Mouse (Mus musculus): ENCODE measurements around the gene Sync.

Sync gene

DNA sequence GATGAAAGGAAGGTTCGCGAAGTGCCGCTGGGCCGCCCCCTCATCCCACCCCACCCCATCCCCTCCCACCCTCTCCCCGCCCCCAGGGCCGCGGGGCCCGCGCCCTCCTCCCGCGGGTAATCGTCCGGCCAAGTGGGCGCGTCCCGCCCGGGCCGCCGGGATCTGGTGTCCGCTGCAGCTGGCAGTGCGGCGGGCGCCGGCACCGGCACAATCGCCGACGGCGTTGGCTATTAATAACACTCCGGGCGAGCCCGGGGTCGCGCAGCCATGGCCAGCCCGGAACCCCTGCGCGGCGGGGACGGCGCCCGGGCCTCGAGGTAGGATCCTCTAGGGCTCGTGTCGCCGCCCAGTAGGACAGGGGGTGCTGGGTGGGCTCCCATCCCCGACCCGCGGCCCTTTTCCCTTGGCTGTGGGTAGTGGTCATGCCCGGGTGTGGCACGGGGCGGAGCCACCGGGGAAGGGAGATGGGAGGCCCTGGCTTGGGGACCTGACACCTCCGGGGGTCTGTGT, at the start of gene Sync:
Gene Sync, plus strand, starts transcription at position 146 of the 510 bp plus-strand sequence.
- DNase-seq (ENCODE audit: low spot score): no peak

DNA sequence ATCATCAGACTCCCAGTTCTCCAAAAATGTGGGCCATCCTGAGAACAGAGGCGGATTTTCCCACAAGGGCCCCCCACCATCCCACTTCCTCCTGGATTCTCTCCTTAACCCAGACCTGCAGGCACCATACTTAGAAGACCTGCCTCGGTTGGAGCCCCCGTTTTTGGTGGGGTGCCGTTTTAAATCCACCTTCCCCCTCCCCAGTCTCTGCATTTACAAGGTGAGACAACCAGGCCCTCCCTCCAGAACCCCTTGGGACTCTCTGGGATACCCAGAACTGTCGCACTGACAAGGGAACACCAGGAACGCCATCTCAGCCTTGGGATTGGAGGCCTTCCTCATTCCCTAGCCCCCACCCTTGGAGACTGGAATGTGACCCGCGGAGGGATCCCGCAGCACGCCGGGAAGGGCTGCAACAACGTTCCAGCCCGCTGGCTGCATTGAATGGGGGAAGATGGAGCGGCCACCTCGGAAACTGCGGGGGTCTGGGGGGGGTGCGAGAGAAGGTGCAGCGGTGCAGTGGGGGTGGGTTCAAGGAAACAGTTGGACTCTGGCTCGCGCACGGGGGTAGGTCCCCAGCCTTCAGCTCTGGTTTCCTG, 49.5 kb upstream of the Sync start:
- no peak for DNase-seq (ENCODE audit: low spot score)

DNA sequence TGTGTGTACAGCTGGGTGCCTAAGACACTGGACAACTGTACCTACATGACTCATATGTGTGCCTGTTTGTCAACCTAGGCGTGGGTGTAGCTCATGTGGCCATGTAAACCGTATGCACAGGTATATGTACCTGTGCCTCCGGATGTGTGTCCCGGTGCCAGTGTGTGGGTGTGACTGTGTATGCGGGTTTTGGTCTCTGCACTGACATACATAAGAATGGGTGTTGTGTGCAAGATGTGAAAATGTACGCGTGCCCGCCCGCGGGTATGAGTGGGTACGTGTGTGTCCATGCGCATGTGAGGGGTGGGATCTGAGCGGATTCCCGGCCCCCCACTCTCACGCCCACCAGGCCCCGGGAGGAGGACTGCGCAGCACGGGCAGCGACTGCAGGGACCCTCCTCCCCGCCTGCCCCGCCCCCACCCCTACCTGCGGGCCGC, 48.8 kb upstream of the Sync start:
- DNase-seq (ENCODE audit: low spot score): no peak

DNA sequence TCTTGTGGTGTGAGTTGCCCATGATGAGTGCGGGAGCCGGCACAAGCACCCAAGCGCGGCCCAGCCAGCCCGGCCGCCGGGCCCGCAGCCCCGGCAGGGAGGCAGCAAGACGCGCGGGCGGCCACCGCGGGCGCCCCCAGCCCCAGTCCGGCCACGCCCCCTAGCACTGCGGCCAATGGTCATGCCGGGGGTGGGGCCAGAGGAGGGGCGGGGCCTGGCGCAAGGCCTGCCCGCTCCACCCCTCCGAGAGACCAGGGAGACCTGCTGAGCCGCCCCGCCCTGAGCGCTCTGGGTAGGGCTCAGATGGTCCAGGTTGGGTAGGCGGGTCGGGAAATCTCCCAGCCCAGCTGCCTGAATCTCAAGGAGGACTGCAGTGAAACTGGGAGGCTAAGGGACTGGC, 48.3 kb upstream of the Sync start:
- peak; percentile 62 for DNase-seq (ENCODE audit: low spot score)

DNA sequence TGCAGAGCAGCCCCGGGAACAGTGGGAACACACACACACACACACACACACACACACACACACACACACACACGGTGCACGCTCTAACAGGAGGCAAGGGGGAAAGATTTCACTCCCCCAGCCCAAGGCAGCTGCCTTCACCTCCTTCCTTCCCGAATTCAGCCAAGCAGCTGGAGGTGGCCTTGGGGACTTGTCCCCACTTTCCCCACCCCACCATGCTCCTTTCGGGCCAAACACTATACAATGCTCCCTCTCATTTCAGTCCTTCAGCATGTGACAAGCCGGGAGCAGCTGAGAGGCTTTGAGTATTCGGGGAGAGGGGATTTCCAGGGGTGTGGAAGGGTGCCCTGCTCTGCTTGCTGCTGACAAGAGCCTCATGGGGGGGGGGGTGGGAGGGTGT, 45.5 kb upstream of the Sync start:
- no peak for DNase-seq (ENCODE audit: low spot score)

DNA sequence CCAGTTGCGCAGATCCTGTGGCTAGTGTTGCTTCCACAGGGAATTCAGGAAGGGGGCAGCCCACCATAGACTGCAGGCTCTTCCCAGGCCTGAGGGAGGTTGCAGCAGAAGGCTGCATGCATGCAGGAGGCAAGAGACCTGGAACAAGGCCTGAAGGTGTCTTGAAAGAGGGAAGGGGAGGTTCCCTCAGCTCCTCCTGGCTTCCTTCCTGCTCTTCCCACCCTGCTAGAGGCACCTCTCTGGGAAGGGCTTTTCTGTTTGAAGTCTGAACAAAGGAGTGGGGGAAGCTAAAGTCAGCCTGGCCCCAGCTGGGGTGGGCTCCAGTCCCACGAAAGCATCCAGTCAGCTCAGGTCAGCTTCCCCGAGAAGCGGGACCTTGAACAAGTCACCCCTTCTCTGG, 45.1 kb upstream of the Sync start:
- DNase-seq (ENCODE audit: low spot score): no peak

DNA sequence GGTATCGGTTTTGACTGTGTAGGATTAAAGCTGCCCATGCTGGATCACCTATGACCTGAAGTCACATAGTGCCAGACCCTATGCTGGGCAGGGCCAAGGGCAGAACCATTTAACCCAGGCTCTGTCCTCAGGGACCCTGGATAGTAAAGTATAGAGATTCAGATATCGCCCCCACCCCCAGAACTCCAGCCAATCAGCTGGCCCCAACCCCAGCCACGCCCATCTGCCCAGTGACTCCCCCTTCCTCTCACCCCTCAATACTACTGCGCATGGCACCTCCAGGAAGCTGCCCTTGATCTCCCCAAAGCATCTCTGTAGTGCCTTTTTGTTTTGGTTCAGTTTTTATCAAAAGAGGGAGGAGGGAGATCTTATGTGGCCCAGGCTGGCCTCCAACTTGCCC, 44.7 kb upstream of the Sync start:
- no peak for DNase-seq (ENCODE audit: low spot score)

DNA sequence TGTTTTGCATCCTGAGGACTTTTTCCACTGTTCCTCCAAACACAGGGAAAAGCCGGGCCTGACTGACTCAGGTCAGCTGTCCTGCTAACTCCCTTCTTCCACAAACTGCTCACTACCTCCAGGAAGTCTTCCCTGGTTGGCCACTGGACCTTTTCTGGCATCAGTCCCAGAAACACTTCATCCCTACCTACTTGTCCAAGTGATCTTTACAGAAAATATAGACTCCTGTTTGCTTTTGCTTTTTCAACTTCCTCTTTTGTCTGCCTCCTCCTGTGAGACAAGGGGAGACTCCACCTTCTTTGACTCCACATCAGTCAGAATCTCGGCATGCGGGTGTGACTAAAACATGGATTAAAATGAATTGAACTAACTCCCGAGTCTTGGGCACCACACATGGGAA, 42.6 kb upstream of the Sync start:
- no peak for DNase-seq (ENCODE audit: low spot score)

DNA sequence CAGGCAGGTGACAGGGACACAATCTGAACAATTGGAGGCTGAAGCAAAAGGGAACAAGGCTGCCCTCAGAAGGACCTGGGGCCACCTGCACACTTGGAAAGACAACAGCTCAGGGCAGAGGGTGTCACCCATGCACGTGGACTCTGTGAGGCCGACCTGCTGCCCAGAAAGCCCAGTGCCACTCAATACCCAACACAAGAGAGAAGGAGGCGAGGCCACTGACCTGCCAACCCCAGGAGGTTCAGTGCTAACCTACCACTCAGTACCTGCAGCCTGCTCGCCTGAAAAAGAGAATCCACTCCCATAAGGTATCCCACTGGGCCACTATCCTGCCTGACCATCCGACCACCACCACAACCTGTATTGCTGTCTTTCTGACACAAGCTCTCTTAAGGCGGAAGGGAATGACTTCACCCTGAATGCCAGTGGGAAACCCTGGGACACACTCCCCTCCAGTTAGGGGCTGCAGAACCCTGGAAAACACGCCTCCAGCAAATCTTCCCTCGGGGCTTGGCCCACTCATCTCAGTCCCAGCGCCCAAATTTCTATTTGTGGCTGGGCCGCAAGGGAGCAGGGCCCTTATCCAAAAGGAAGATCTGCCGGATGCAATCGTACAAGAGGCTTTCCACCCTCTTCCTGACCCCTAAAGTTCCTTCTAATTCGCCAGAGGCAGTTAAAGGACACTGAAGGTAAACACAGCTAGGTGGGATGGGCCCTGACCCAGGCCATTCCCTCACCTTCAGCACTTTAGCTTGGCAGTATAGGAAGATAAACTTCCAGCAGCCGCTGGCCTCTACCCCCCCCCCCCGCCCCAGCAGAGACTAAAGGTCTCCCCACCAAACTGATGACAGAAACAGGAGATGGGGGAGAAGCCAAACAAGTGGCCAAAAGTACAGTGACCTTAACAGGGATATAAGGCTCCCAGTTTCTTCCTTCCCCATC, 40.8 kb upstream of the Sync start:
- no peak for DNase-seq (ENCODE audit: low spot score)

DNA sequence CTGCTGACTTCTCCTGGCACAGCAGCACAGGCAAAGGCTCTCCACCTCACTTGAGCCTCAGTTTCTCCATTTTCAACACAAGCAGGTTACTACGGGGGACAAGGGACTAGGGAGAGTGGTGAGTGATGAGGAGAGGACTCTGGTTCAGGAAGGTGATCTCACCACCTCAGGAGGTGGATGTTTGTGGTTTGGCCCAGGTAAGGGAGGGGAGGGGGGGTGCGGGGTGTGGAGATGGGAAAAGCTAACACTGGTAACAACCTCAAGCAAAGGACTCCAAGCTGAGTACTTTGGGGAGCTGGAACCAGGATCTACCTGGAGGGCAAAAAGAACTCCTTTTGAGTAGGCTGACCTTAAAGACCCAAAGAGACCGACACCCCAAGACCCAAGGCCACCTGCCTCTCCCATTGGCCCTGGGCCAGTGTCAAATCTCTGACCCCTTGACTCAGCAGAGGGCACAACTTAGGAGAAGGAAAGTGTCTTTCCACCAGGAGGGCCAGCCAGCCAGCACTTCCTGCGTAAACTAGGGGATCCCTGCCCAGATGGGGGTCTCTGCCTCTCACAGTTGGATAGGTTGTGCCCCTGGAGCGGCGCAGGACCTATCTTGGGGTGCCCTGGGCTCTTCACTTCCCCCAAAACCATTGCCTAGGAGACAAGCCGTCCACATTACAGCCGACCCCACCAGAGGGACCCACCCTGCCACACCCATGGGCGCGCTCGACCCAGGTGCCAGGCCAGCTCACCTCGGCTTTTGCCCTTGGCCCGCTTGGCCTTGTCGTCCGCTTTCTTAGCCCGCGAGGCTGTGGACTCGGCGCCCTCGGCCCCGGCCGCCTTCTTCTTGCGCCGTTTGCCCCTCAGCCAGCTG, 39.8 kb upstream of the Sync start:
- no peak for DNase-seq (ENCODE audit: low spot score)

DNA sequence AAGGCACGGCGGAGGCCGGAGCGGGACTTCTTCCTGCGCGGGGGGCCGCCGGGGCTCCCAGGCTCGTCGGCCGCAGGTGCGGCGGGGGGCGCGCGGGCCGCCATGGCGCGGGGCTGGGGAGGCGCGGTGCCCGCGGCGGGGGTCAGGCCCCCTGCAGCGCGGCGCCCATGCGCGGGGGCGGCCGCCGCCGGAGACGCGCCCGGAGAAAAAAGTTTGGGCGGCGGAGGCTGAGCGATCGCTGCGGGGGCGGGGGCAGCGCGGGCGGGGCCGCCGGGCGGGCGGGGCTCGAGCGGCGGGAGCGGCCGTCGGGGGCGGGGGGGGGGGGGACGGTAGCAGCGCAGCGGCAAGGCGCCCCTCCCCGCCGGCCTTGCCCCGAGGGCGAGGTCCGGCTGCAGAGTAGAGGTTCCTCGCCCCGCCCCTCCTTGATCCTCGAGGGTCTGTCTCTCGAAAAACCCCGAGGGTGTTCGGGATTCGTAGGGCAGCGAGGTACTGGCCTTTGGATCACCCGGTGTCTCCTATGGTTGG, 39.1 kb upstream of the Sync start:
- no peak for DNase-seq (ENCODE audit: low spot score)

DNA sequence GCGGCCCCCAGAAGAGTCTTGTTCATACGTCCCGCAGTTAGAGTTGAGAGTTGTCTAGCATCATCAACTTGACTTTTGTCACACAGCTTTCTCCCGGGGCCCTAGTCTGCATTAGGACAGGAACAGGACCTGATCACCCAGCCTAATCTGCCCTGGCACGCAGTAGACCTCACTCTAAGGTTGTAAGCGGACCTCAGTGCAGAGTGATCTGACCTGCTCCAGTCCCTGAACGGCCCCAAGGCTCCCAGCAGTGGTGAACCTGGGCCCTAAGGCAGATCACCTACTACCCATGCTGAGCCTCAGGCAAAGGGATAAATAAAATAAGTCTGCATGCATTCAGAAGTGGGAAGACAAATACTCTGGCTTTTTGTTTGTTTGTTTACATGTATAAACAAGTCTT, 38.1 kb upstream of the Sync start:
- DNase-seq (ENCODE audit: low spot score): no peak

DNA sequence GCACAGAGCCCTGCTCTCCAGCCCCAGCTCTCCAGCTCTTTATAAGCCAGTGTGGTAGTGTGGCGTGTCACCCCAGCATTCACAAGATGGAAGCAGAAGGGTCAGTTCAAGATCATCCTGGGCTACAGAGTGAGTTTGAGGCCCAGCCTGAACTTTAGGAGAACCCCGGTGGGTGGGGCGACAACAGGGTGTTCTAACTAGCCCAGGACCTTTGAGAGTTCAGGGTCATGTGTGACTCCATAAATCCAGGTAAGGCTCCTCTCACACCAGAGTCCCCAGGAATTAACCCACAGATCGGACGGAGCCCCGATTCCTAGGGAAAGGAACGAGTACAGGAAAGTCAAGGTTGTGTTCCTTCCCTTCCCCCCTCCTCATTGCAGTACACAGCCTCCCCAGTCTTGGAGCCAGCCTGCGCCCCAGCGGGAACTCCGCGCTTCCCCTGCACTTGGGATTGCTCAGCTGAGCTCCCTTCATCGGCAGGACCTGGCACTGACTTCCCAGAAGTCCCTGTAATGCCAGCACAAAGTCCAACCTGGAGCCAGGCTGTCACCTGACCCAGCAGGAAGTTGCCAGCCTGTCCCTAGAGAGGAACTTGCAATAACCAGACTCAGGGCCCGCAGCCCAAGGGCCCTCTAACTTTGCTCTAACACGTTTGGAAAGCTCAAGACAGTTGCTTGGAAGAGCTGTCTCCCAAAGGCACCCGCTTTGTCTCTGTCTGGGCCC, 36.5 kb upstream of the Sync start:
- DNase-seq (ENCODE audit: low spot score): no peak

DNA sequence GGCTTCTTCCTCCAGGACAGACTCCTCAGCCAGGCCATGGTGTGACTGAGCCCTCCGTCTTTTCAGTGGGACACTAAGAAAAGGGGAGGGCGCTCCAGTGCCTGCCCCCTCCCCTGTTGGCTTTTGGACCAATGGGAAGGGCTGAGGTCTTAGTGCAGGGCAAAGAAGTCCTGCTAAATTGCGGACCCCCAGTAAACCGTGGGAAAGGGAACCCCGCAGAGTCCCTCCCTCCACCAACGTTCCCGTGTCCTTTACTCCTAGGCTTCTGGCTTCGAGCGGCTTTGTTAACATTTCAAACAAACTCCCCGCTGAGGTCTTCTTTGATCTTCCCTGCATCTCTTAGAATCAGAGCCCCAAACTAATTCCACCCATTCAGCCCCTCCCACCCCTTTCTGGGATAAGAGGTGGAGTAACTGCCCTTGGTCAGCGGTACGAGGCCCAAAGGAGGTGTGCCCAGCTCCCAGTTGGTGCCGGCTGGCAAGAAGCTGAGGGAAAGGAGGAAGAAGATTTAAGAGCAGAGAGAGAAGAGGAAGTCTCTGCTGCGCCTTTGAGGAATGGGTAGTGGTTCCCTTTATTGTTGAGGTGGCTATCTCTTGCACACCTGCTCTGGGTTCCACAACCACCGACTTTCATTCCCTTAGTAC, 35.8 kb upstream of the Sync start:
- no peak for DNase-seq (ENCODE audit: low spot score)

DNA sequence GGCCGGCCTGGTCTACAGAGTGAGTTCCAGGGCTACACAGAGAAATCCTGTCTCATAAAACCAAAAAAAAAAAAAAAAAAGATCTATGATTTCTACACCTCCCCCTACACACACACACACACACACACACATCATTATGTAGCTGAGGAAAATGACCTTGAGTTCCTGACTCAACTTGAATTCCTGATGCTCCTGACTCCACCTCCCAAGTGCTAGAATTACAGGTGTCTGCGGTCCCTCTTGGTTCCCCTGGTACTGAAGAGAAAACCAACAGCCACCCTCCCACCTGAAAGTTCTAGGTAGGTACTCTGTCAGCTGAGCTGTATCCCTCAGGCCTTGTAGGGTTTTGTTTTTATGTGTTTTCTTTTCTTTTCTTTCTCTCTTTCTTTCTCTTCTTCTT, 34.9 kb upstream of the Sync start:
- no peak for DNase-seq (ENCODE audit: low spot score)

DNA sequence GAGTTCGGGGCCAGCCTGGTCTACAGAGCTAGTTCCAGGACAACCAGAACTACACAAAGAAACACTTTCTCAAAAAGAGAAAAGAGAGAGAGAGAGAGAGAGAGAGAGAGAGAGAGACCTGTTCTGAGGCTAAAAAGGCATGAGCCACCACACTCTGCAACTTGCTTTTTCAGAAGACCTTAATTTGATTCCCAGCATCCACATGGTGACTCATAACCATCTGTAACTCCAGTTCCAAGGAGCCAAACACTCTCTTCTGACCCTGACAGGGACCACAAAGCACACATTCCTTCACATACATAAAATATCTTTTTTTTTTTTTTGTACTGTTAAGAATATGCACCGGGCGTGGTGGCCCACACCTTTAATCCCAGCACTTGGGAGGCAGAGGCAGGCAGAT, 32.8 kb upstream of the Sync start:
- DNase-seq (ENCODE audit: low spot score): no peak

DNA sequence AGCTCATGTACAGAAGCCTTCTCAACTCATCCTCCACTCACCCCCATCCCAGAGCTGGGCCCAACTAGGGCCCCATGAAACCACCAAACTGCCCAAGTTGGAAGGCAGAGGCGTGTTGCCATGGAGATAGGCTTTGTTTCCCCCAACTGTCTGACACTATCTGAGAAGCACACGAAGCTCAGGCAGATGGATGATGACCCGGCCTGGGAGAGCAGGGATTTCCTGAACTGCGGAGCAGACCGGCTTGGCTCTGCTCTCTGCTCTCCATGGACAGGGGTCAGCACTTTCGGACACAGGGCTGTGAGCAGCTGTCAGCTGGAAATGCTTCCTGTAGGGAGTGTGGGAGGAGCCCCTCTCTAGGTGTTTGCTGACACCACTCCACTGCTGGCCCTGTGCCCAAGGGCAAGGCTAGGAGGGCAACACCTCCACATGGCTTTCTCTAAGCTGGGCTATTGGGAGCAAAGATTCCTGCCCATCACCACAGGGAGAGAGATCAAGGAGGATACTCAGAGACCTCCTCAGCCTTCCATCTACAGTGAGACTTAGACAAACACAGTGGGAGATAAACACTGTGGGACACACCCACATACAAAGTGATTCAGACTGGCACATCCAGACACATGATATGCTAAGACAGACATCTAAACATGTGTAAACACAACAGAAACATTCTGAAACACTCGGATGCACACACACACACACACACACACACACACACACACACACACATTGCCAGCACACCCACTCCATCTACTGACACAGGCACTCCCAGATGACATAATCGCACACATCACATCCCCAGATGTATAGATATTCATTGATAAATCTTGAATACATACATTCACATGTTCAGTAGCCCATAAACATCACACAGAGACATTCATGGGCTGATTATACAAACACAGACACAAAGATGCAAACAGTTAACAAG, 30.7 kb upstream of the Sync start:
- no peak for DNase-seq (ENCODE audit: low spot score)

DNA sequence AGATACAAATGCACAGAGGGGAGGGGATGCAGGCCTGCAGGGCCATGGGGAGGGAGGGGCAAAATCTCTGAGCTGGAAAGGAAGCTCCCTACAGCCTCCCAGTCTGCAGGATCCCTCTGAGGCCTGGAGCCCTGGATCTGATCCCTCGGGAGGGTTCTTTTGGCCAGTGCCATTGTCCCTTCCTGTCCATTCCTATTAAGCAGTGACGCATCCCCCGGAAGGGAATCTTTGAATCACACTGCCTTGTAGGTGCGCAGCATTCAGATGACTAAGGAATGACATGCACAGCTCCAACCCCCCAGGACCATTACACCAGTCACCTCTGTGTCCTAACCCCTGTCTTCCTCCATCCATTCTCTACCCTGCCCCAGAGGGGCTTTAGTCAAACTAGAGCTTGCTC, 28.3 kb upstream of the Sync start:
- DNase-seq (ENCODE audit: low spot score): no peak

DNA sequence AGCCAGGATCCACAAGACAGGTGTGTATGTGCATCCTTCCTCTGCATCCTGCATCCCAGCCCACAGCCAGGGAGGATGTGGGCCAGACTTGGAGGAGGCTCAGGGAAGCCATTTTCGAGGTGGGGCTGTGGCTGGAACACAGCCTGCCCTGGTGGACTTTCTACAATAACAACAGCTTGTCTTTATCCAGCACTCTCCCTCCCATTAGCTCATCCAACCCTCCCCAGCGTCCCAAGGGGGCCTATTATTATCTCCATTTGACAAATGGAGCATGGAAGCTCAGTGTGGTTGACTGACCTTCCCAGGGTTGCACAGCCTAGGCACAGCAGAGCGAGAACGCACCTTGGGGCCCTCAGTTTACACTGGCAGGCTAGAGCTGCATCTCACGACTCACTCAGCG, 26.7 kb upstream of the Sync start:
- DNase-seq (ENCODE audit: low spot score): no peak

DNA sequence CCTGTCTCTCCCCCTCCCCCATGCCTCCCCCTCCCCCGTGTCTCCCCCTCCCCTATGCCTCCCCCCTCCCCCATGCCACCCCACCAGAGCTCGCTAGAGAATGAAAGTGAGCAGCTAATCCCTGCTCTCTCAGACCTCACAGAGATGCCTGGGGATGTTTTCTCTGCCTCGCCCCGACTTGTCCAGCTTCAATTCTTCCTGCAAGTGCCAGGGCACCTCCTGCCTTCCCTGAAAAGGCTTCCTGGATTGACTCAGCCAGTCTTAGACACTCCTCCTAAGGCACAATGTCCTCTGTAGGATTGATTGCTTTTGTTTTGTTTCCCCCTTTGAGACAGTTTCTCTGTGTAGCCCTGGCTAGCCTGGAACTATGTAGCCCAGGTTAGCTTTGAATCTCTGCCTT, 26.2 kb upstream of the Sync start, which contains the start of gene C77080:
Gene C77080, minus strand, starts transcription at position 209 of the 400 bp plus-strand sequence.
- no peak for DNase-seq (ENCODE audit: low spot score)
